Mouse (Mus musculus) naive thymus-derived CD4-positive, alpha-beta T cell, adult 2 months (primary cell): Measurements from ENCODE around the gene Rxfp4.
A peak's percentile ranks its signal among the peaks of the same experiment; 100 is the strongest.

Experiments
- DNase-seq: peaks from one replicate; pipeline ENCODE4 v3.0.0-alpha.2; 2011; ENCODE audit warnings: low read depth

Gene Rxfp4

GRCm38 (mm10) chr3:88651669-88652618, 998 bp downstream of the Rxfp4 start:
- no peak for DNase-seq

- DNase-seq = no peak
These were observed 2.0 kb downstream of the Rxfp4 start for GRCm38 (mm10) chr3:88650713-88651504.

GRCm38 (mm10) chr3:88649967-88650366, 3.0 kb downstream of the Rxfp4 start:
- no peak for DNase-seq

- DNase-seq = no peak
These were observed 3.8 kb downstream of the Rxfp4 start for GRCm38 (mm10) chr3:88649186-88649585.

GRCm38 (mm10) chr3:88648452-88649168, 4.3 kb downstream of the Rxfp4 start:
- DNase-seq = no peak

- no peak for DNase-seq
These were observed 5.0 kb downstream of the Rxfp4 start for GRCm38 (mm10) chr3:88647779-88648413.

- DNase-seq = no peak
These were observed 5.9 kb downstream of the Rxfp4 start for GRCm38 (mm10) chr3:88647076-88647475.

GRCm38 (mm10) chr3:88646426-88646995, 6.4 kb downstream of the Rxfp4 start:
- DNase-seq = no peak

GRCm38 (mm10) chr3:88645937-88646336, 7.0 kb downstream of the Rxfp4 start:
- DNase-seq = no peak

- no peak for DNase-seq
These were observed 9.9 kb downstream of the Rxfp4 start for GRCm38 (mm10) chr3:88643078-88643477.

GRCm38 (mm10) chr3:88640676-88641075, 12.3 kb downstream of the Rxfp4 start:
- DNase-seq = peak; percentile 89

GRCm38 (mm10) chr3:88639239-88639638, 13.7 kb downstream of the Rxfp4 start:
- no peak for DNase-seq

GRCm38 (mm10) chr3:88637134-88637533, 15.8 kb downstream of the Rxfp4 start:
- no peak for DNase-seq

- no peak for DNase-seq
These were observed 16.4 kb downstream of the Rxfp4 start for GRCm38 (mm10) chr3:88636555-88636986.

- DNase-seq = no peak
These were observed 17.3 kb downstream of the Rxfp4 start for GRCm38 (mm10) chr3:88635506-88636275.

- DNase-seq = no peak
These were observed 19.9 kb downstream of the Rxfp4 start for GRCm38 (mm10) chr3:88633056-88633455.

- peak; percentile 52 for DNase-seq
These were observed 20.9 kb downstream of the Rxfp4 start for GRCm38 (mm10) chr3:88631921-88632587.

GRCm38 (mm10) chr3:88630849-88631341, 22.0 kb downstream of the Rxfp4 start:
- no peak for DNase-seq

- DNase-seq = no peak
These were observed 22.9 kb downstream of the Rxfp4 start for GRCm38 (mm10) chr3:88630018-88630417.

GRCm38 (mm10) chr3:88629244-88629643, 23.7 kb downstream of the Rxfp4 start:
- DNase-seq = no peak
